Mouse (Mus musculus): ENCODE measurements around the gene Tmem190. TPM values are rescaled to one million over a fixed set of nuclear protein-coding genes. Genes with fewer than 3 reads are reported as not detected.

Gene Tmem190
- polyA plus RNA-seq (2012; rRNA removed; ENCODE audit: low replicate concordance), result not detected in 2 replicates

DNA sequence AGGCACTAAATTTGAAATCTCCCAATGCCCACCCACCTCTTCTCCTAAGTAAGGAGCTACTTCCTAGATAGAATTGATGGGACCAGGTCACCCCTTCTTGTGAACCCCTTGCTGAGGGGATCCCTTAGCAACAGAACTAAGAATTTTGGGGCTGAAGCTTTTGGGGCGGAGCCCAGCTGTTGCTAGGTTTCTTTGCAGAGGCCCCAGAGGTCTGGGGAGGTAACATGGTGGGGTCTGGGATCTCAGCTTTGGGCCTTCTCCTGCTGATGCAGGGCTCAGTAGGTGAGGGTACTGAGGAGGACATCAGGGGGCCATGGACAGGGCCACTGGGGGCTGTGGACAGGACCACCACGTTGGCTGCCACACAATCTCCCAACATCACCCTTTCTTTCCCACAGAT, at the start of gene Tmem190, which contains the start of gene Il11:
Gene Tmem190, plus strand, starts transcription at position 179 of the 400 bp plus-strand sequence.
Gene Il11, minus strand, starts transcription at position 101 of the 400 bp plus-strand sequence.

DNA sequence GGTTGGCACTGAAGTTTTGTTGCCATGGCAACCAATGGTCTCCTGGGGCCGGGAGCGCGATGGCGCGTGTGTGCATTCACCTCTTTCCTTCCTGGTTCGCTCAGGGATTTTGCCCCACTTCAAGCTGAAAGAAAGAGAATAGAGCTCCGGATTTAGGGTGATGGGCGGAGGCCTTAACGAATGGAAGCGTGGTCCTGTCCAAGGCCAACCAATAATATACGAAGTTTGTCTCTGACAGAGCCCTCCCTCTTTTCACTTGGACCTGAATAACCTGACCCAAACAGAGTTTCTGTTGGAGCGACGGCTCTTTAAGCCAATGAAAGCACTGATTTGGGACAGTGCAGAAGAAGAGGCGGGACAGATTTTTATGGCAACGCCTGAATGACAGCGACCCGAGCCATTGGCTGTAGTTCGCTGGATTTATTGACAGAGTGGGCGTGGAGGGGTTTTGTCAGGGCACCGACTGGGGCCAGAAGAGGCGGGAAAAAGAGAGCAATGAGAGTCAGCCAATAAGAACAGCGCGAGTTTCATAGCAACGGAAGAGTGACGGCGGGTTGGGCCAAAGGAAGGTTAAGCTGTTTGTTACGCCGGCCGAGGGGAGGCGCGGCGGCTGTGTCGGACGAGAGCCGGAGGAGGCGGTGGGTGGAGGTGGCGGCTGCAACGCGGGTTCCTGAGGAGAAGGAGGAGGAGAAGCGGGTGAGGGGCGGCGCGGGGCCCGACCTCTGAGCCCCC, 43.0 kb upstream of the Tmem190 start, which contains the start of gene Kmt5c:
Gene Kmt5c, plus strand, starts transcription at position 572 of the 732 bp plus-strand sequence.

DNA sequence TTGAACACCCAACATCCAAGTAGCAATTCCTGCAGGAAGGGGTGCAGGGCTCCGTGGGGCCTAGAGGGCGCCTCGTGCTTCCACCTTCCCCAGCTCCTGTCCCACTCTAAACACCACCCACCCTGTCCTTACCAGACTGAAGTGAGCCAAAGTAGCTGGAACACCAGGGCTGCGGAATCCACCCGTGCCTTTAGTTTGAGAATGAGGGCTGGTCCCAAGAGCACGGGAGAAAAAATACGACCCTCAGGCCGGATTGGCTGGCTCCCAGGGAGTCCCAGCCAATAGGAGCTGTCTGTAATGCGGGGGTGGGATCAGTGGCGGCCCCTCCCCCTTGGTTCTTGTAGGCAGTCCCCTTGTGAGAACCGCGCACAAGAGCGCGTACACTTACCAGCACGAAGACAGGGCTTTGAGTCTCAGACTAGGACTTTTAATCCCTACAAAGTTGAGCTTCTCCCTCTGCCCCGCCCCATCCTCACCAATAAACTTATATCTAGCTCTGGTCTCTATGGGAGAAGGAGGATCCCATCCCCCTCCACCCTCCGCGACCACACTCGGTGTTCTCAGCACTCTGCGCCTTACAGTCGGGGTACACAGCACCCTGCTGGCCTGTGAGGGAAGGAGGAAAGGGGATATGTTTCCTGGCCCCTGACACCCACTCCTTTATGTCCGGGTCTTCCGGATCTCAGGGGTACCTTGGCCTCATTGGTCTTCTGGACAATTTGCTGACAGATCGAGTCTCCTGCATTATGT, 29.7 kb upstream of the Tmem190 start, which contains the start of gene Cox6b2:
Gene Cox6b2, minus strand, starts transcription at position 274 of the 750 bp plus-strand sequence.

DNA sequence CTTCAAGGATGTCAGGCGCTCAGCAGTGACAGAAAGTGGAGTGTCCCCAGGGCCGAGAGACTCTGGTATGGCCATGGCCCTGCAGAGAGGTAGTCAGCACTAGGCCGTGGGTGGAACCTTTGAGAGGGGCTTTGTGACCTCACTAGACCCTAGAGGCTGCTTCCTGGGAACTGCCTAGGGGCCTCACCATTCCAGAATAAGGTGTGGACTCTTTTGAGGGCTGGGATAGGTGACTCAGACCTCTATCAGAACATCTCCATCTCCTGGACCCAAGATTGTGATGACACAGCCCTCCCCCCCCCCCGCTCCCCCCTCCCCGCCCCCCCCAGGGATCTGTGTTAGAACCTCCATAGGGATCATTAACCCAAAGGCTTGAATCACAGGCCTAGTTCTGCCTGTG, 11.5 kb upstream of the Tmem190 start, which contains the start of gene Fam71e2:
Gene Fam71e2, minus strand, starts transcription at position 101 of the 400 bp plus-strand sequence.

DNA sequence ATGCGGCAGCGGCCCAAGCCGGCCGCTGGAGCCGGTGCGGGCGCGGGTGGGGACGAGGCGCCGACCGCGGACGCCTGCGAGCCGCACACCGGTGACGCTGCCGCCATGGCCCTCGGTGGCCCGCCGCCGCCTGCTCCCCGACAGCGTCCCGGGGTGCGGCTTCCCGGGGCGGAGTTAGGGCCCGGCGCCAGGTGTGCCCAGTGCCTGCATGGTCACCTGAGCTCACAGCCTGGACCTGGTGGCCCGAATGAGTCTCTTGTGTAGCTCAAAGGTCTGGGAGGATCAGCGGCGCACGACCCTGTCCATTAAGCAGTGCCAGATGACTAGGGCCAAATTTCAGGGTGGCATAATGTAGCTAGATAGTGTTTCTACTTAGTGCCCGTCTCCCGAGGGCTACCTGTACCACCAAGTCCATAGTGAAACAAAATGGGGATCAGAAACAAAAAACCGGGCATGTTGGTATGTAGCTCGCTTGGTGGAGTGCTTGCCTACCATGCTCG, 6.7 kb downstream of the Tmem190 start, which contains the start of gene Tmem238:
Gene Tmem238, minus strand, starts transcription at position 221 of the 500 bp plus-strand sequence.

DNA sequence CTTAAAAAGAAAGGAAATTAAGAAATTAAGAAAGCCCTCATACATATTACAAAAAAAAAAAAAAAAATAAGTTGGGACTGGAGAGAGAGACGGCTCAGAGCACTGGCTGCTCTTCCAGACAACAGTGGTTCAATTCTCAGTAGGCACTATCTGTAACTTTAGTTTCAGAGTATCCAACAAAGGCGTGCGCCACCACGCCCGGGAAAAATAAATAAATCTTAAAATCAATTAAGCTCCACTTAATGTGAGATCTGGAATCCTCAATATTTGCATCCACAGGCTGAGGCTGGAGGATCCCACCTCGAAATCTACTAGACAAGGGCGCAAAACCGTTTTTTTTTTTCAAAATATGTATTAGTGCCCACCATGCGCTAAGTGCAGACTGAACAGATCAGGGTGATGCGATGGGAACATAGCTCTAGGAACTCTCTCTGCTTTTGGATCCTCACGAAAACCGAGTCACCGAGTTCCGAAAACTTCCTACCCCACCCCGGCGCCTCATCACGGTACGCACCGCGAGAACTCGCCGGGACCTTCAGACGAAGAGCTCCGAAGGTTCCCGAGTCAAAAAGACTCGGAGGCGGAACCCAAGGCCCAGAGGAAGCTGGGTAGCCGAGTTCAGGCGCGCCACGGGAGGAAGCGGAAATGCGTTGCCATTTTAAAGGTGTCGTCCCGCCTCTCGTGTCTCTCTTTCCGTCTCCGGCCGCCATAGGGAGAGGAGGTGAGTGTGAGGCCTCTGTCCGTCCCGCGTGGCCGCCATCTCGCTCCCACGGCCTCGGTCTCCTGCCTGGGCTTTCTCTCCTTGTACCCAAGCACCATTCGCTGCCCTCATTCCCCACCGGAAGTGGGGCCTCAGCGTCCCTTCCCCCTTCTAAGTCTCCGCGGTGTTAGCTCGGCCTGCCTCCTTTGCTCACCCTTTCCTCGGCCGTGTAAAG, 9.8 kb downstream of the Tmem190 start, which contains the start of gene Rpl28:
Gene Rpl28, plus strand, starts transcription at position 597 of the 935 bp plus-strand sequence.

DNA sequence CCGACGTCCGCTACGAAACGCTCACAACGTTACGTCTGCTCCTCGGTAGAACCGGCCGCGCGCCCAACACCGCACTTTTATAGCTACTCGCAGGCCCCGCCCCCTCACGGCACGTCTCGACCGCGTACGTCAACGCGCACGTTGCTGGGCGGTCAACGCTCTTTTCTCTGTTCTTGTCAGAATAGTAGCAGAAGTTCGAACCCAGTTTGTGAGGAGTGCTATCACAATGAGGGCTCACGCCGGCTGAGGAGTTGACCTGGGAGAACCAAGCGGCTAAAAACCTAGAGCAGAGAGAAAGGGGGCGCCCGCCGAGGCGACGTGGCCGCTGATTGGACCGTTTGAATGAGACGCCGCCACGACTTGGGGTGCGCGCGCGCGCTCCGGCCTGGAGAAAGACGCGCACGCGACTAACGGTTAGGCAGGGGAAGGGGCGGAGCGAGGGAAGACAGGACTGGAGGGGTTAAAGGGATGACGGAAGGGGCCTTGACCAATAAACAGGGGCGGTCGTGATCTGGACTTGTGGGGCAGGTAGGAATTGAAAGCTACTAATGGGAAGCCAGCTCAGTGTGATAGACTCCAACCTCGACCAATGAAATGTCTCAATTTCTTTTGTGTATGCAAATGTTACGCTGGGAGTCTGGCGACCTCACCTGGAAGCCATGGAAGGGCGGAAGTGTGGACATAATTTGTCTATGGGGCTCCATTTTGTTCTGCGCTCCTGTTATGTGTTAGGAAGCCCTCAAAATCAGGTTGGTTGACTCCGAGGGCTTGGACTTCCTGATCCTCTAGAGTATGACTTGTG, 29.8 kb downstream of the Tmem190 start, which contains the start of gene Ube2s:
Gene Ube2s, minus strand, starts transcription at position 288 of the 802 bp plus-strand sequence.

Other genes with a start within 250 kb of the Tmem190 start
- 0.30 and 0.50 TPM in 2 replicates for gene Syt5, start 235.4 kb upstream of the Tmem190 start, polyA plus RNA-seq (2012; rRNA removed; ENCODE audit: low replicate concordance)
- gene Ptprh, start 178.9 kb upstream of the Tmem190 start, polyA plus RNA-seq (2012; rRNA removed; ENCODE audit: low replicate concordance), result 0.59 TPM in 1 of 2 replicates, not detected in the other
- gene Tmem86b, start 151.5 kb upstream of the Tmem190 start, polyA plus RNA-seq (2012; rRNA removed; ENCODE audit: low replicate concordance), result 9.6 and 15.2 TPM in 2 replicates
- gene Ppp6r1, start 123.9 kb upstream of the Tmem190 start, polyA plus RNA-seq (2012; rRNA removed; ENCODE audit: low replicate concordance), result 77.9 and 140 TPM in 2 replicates
- gene Hspbp1, start 97.9 kb upstream of the Tmem190 start, polyA plus RNA-seq (2012; rRNA removed; ENCODE audit: low replicate concordance), result 36.3 and 51.8 TPM in 2 replicates
- 2.8 and 14.9 TPM in 2 replicates for gene Brsk1, start 92.3 kb upstream of the Tmem190 start, polyA plus RNA-seq (2012; rRNA removed; ENCODE audit: low replicate concordance)
- gene Tmem150b, start 57.7 kb upstream of the Tmem190 start, polyA plus RNA-seq (2012; rRNA removed; ENCODE audit: low replicate concordance), result 1.5 and 1.7 TPM in 2 replicates
- 69.5 and 121 TPM in 2 replicates for gene Kmt5c, start 42.8 kb upstream of the Tmem190 start, polyA plus RNA-seq (2012; rRNA removed; ENCODE audit: low replicate concordance)
- gene Cox6b2, start 29.8 kb upstream of the Tmem190 start, polyA plus RNA-seq (2012; rRNA removed; ENCODE audit: low replicate concordance), result 20.8 and 97.5 TPM in 2 replicates
- not detected in 2 replicates for gene Fam71e2, start 11.6 kb upstream of the Tmem190 start, polyA plus RNA-seq (2012; rRNA removed; ENCODE audit: low replicate concordance)
- gene Il11, start 78 bp upstream of the Tmem190 start, polyA plus RNA-seq (2012; rRNA removed; ENCODE audit: low replicate concordance), result 0.11 and 0.45 TPM in 2 replicates
- gene Tmem238, start 6.7 kb downstream of the Tmem190 start, polyA plus RNA-seq (2012; rRNA removed; ENCODE audit: low replicate concordance), result 13.9 and 33.7 TPM in 2 replicates
- gene Rpl28, start 9.9 kb downstream of the Tmem190 start, polyA plus RNA-seq (2012; rRNA removed; ENCODE audit: low replicate concordance), result 303 and 400 TPM in 2 replicates
- gene Ube2s, start 29.7 kb downstream of the Tmem190 start, polyA plus RNA-seq (2012; rRNA removed; ENCODE audit: low replicate concordance), result 249 and 346 TPM in 2 replicates
- 0.04 and 0.87 TPM in 2 replicates for gene Shisa7, start 61.8 kb downstream of the Tmem190 start, polyA plus RNA-seq (2012; rRNA removed; ENCODE audit: low replicate concordance)
- gene Isoc2b, start 87.3 kb downstream of the Tmem190 start, polyA plus RNA-seq (2012; rRNA removed; ENCODE audit: low replicate concordance), result 22.3 and 43.4 TPM in 2 replicates
- gene Isoc2a, start 94.2 kb downstream of the Tmem190 start, polyA plus RNA-seq (2012; rRNA removed; ENCODE audit: low replicate concordance), result 43.3 and 99.8 TPM in 2 replicates
- gene Gm36210, start 123.6 kb downstream of the Tmem190 start, polyA plus RNA-seq (2012; rRNA removed; ENCODE audit: low replicate concordance), result 0.09 and 0.67 TPM in 2 replicates
- 8.7 and 16.0 TPM in 2 replicates for gene Zfp628, start 132.3 kb downstream of the Tmem190 start, polyA plus RNA-seq (2012; rRNA removed; ENCODE audit: low replicate concordance)
- 3.0 and 16.9 TPM in 2 replicates for gene Nat14, start 139.1 kb downstream of the Tmem190 start, polyA plus RNA-seq (2012; rRNA removed; ENCODE audit: low replicate concordance)
- 17.4 and 38.7 TPM in 2 replicates for gene Ssc5d, start 142.8 kb downstream of the Tmem190 start, polyA plus RNA-seq (2012; rRNA removed; ENCODE audit: low replicate concordance)
- gene Sbk2, start 181.5 kb downstream of the Tmem190 start, polyA plus RNA-seq (2012; rRNA removed; ENCODE audit: low replicate concordance), result 0.63 and 0.77 TPM in 2 replicates
- gene Sbk3, start 188.2 kb downstream of the Tmem190 start, polyA plus RNA-seq (2012; rRNA removed; ENCODE audit: low replicate concordance), result 0.08 and 0.10 TPM in 2 replicates
- 42.5 and 74.3 TPM in 2 replicates for gene Zfp579, start 213.2 kb downstream of the Tmem190 start, polyA plus RNA-seq (2012; rRNA removed; ENCODE audit: low replicate concordance)
- gene Zfp524, start 231.5 kb downstream of the Tmem190 start, polyA plus RNA-seq (2012; rRNA removed; ENCODE audit: low replicate concordance), result 34.8 and 37.7 TPM in 2 replicates
- gene Fiz1, start 231.8 kb downstream of the Tmem190 start, polyA plus RNA-seq (2012; rRNA removed; ENCODE audit: low replicate concordance), result 22.7 and 39.7 TPM in 2 replicates
- gene Gm44973, start 232.6 kb downstream of the Tmem190 start, polyA plus RNA-seq (2012; rRNA removed; ENCODE audit: low replicate concordance), result 0.26 TPM in 1 of 2 replicates, not detected in the other
- 24.3 and 43.2 TPM in 2 replicates for gene Zfp865, start 237.4 kb downstream of the Tmem190 start, polyA plus RNA-seq (2012; rRNA removed; ENCODE audit: low replicate concordance)
- gene Ccdc106, start 237.6 kb downstream of the Tmem190 start, polyA plus RNA-seq (2012; rRNA removed; ENCODE audit: low replicate concordance), result 0.63 and 20.2 TPM in 2 replicates

Measured in subcutaneous adipose tissue, adult 2 months (tissue).